Mouse (Mus musculus) brain, embryonic 14.5 days (tissue): ENCODE measurements at regions not wholly inside any gene's neighbourhood (a gene's known extent, or its start where the extent isn't known, plus 50 kb on each side); places are given as distances from the start of the nearest gene placed in this dataset.

Experiments used
- CTCF ChIP-seq: fragments of 200-500 bp; IDR thresholded peaks from 2 replicates; pipeline ENCODE4 v1.5.1; 2012; ENCODE audit warnings: inconsistent platforms, mild to moderate bottlenecking, moderate library complexity, borderline replicate concordance; ENCODE audit not compliant: insufficient read depth, insufficient read length; ENCODE audit errors: extremely low read depth
- POLR2A ChIP-seq: fragments of 200-500 bp; IDR thresholded peaks from 2 replicates; pipeline ENCODE4 v1.6.1; 2012; ENCODE audit warnings: mild to moderate bottlenecking, inconsistent platforms, borderline replicate concordance; ENCODE audit not compliant: poor library complexity, insufficient read depth, insufficient read length, severe bottlenecking; ENCODE audit errors: extremely low read depth

GRCm38 (mm10) chr9:32030203-32030602 lies 85.7 kb upstream of the Arhgap32 start:
- TF ChIP-seq POLR2A (no peak), CTCF (no peak)
